Mouse (Mus musculus) lung, postnatal 0 days (tissue): Measurements from ENCODE around the gene Shisa8.

ENCODE experiments used
- CTCF ChIP-seq: IDR thresholded peaks from 2 replicates; pipeline ENCODE4 v1.5.1; 2016; ENCODE audit warnings: antibody characterized with exemption, mild to moderate bottlenecking
- EP300 ChIP-seq: IDR thresholded peaks from 2 replicates; pipeline ENCODE4 v1.6.1; 2016; ENCODE audit warnings: antibody characterized with exemption, mild to moderate bottlenecking, control low read depth

GRCm38 (mm10) chr15:82159471-82159870 is 53.1 kb downstream of the Shisa8 start:
- TF ChIP-seq CTCF = no peak
- TF ChIP-seq EP300 = no peak
